Mouse (Mus musculus): ENCODE measurements around the gene Tgif2lx2.
"Not testable (repeated sequence)": the region's sequence is repeated elsewhere in the genome, so short reads cannot be mapped to it uniquely, and the experiment has no call there.

The Tgif2lx2 gene

GRCm38 (mm10) chrX:118426927-118427326 lies at the start of gene Tgif2lx2:
Gene Tgif2lx2, plus strand, starts transcription at chrX:118427227.
- DNase-seq (ENCODE audit: low read depth, low spot score) = not testable (repeated sequence)

All from brain, adult 2 months (tissue).